Mouse (Mus musculus) forebrain, embryonic 10.5 days (tissue): ENCODE measurements at regions not wholly inside any gene's neighbourhood (a gene's known extent, or its start where the extent isn't known, plus 50 kb on each side); places are given as distances from the start of the nearest gene placed in this dataset.
"Not testable (repeated sequence)": the region's sequence is repeated elsewhere in the genome, so short reads cannot be mapped to it uniquely, and the experiment has no call there.

Experiments
- DNase-seq: peaks from one replicate; pipeline ENCODE4 v3.0.0-alpha.2; 2017; ENCODE audit warnings: low spot score; ENCODE audit errors: extremely low spot score
- H3K27ac ChIP-seq: fragments of 300-500 bp; sonication (generic); 2 replicates; pipeline ENCODE4 v1.5.1; 2016; ENCODE audit warnings: mild to moderate bottlenecking
- H3K27me3 ChIP-seq: fragments of 300-500 bp; sonication (generic); 2 replicates; pipeline ENCODE4 v1.6.1; 2016; ENCODE audit warnings: mild to moderate bottlenecking; ENCODE audit not compliant: poor library complexity, severe bottlenecking
- H3K36me3 ChIP-seq: fragments of 300-500 bp; sonication (generic); replicated peaks from 2 replicates; pipeline ENCODE4 v1.6.1; 2016; ENCODE audit warnings: mild to moderate bottlenecking, moderate library complexity
- H3K4me1 ChIP-seq: fragments of 300-500 bp; sonication (generic); 2 replicates; pipeline ENCODE4 v1.6.1; 2016
- H3K4me3 ChIP-seq: fragments of 300-500 bp; sonication (generic); 2 replicates; pipeline ENCODE4 v1.5.1; 2016; ENCODE audit warnings: mild to moderate bottlenecking, moderate library complexity
- H3K9me3 ChIP-seq: fragments of 300-500 bp; sonication (generic); 2 replicates; pipeline ENCODE4 v1.6.1; 2016; ENCODE audit warnings: mild to moderate bottlenecking, moderate library complexity
- WGBS: fragments of 180-500 bp; shearing (Covaris S2); methylation state at CpG from one replicate; pipeline ENCODE4 v1.1.7; 2016; 5-methylcytosine and 5-hydroxymethylcytosine counted together

DNA sequence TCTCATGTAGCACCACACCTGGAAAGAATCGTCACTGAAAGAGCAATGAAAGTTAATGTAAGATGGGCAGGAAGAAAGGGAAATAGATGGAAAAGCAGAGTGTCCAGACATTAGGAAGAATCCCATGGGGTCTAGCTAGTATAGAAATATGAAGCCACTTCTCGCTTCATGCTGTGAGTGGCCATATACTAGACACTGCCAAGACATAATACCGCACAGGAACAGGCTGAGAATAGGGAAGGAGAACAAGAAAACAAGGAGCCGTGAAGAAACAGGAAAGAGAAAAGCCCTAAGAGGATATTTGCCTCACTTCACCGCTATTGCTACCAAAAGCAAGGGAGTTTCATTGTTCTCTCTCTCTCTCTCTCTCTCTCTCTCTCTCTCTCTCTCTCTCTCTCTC is 171.4 kb downstream of the Kctd12 start:
- no peak overlapping the region for H3K4me3 ChIP-seq
- no peaks in the 10 kb centered on the region for H3K27me3 ChIP-seq
- no peaks in the 10 kb centered on the region for H3K36me3 ChIP-seq
- H3K4me1 ChIP-seq, result no peaks in the 10 kb centered on the region
- H3K27ac ChIP-seq, result no peak overlapping the region
- 78% methylated on average over 5 of the region's 5 CpGs for WGBS
- DNase-seq, result no peak
- H3K9me3 ChIP-seq, result no peaks in the 10 kb centered on the region

DNA sequence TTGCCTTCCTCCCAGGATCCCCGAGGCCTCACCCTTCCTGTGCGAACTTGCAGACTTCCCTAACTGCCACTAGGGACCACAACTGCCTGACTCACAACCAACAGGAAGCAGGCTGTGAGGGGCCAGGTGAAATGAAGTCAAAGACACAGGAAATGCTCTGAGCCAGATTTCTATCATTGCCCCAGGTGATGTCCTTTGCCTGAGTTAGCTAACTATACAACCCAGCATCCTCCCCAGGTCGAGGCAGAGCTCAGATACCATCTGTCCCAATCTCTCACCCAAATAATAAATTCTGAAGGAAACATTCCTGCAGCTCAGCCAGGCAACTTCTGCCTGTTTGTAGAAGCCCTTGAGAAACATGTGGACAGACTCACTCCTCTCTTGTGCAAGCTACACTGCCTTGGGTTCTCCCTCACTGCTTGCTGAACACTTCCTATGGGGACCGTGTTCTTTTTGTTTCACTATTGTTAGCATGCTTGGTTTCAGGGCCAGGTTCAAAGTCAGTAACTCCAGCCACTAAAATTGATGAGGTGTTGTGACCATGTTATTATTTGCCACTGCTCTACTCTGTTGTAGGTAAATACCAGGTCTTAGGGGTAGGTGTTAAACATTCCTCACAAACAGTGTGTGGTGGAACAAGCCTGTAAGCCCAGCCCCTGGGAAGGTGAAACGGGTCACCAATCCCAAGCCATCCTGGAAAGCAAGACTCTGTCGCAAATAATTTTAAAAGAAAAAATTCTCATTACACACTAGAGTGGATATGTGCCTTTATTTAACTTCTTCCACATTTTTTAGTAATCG is 172.1 kb downstream of the Kctd12 start:
- Histone ChIP-seq H3K9me3 (no peaks in the 10 kb centered on the region), H3K36me3 (no peaks in the 10 kb centered on the region), H3K4me1 (no peaks in the 10 kb centered on the region), H3K4me3 (no peak overlapping the region), H3K27ac (no peak overlapping the region), H3K27me3 (no peaks in the 10 kb centered on the region)
- 82% methylated on average over 7 of the region's 7 CpGs for WGBS
- DNase-seq, result no peak

DNA sequence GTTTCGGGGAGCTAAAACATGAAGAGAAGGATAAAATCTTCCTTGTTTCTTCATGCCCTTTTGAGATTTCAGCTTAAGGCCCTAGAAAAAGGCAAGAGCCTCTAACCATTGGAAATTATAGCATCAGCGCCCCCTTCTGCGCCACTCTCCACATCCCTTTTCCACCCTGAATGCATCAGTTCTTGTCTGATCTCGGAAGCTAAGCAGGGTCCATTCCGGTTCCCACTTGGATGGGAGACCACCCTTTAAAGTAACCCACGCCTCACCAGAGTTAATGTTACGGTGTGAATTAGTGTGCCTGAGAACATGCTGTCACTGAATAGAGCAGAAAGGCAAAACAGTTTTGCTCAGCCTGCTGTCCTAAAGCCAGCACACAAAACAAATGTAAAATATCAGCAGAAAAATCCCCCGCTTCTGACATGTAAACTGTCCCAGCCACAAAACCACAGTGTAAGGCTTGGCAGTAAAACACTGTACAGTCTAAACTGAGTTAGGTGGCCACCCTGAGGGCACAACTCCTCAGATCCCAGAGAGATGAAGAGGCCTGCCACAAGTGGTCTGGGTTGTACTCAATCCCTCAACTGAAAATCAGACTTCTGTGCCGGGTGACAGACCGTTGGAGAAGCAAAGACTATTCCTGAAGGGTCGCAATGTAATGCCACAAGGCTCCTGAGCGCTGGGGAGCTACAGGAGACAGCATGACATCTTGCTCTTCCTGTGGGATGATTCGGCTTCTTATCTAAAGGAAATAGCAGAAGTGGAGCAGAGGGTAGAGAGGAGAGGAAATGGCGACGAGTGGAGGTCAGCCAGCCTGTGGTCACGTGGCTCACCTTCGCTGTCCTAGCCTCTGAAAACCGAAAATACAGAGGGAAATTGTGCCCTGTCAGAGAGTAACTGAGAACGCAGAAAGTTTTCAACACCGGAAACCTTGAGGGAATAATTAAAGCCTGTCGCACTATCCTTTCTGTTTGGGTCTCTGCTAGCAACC is 176.2 kb downstream of the Kctd12 start:
- Histone ChIP-seq H3K36me3 (no peaks in the 10 kb centered on the region), H3K4me3 (no peak overlapping the region), H3K4me1 (no peaks in the 10 kb centered on the region), H3K27ac (no peak overlapping the region), H3K9me3 (no peaks in the 10 kb centered on the region), H3K27me3 (no peaks in the 10 kb centered on the region)
- peak; percentile 18 for DNase-seq
- WGBS, result 71% methylated on average over 21 of the region's 21 CpGs

DNA sequence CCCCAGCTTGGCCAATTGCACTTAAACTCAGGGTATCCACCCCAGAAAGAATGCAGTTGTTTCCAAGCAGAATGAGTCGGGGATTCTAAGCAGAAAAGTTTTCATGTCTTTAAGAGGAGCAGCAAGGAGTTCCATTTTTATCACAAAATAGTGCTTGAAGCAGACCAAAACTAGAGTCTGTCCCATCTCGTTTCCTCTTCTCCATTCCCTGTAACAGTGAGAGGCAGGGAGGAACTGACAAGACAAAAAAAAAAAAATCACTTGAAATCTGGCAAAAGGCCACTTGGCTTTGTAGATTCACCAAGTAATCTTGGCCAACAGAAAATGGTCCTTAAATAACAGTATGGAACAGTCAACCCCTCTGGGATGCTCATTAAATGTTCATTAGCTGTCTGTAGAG is 186.8 kb downstream of the Kctd12 start:
- 81% methylated on average over 2 of the region's 2 CpGs for WGBS
- peaks cover 7% of the 10 kb centered on the region for H3K4me1 ChIP-seq
- H3K9me3 ChIP-seq, result no peaks in the 10 kb centered on the region
- no peak overlapping the region for H3K27ac ChIP-seq
- no peak overlapping the region for H3K4me3 ChIP-seq
- no peak for DNase-seq
- no peaks in the 10 kb centered on the region for H3K27me3 ChIP-seq
- no peaks in the 10 kb centered on the region for H3K36me3 ChIP-seq

DNA sequence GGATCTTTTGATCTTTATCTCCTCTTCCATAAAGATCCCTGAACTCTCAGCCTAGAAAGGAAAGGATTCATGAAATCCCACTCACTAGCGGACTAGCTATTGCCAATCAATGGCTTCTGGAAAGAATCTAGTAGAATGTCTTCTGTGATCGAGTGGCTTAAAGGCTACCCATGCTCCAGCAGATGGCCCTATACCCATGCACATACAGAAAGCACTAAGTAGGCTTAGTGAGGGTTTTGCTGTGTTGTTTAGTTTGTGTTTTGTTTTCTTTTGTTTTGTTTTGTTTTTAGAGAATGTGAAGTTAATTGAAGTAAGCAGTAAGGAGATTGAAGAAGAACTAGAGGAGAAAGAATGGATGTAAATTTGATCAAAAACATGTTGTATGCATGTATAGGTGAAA is 187.5 kb downstream of the Kctd12 start:
- no peaks in the 10 kb centered on the region for H3K27me3 ChIP-seq
- peaks cover 7% of the 10 kb centered on the region for H3K4me1 ChIP-seq
- H3K4me3 ChIP-seq, result no peak overlapping the region
- H3K36me3 ChIP-seq, result no peaks in the 10 kb centered on the region
- no peak for DNase-seq
- no peak overlapping the region for H3K27ac ChIP-seq
- H3K9me3 ChIP-seq, result no peaks in the 10 kb centered on the region
- WGBS, result 90% methylated on average over 2 of the region's 2 CpGs

DNA sequence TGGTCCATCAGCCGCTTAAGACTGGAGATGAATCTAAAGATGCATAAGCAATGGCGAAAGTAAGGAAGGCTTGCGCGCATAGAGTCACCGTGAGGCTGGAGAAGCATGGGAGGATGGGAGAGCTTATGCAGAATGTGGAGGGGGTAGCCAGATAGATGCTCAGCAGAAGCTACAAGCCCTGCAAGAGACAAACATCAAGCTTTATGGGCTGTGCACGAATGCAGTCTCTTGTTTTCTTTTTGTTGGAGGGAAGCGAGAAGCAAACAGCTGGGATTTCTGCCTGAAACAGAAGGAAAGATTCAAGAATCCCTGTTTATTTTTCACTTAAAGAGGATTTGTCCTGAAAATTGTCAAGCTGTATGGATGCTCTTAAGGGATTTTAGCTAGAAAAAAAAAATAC is 188.7 kb downstream of the Kctd12 start:
- H3K36me3 ChIP-seq, result no peaks in the 10 kb centered on the region
- no peaks in the 10 kb centered on the region for H3K27me3 ChIP-seq
- no peak overlapping the region for H3K4me3 ChIP-seq
- no peak overlapping the region for H3K27ac ChIP-seq
- peaks cover 7% of the 10 kb centered on the region for H3K4me1 ChIP-seq
- H3K9me3 ChIP-seq, result no peaks in the 10 kb centered on the region
- 89% methylated on average over 7 of the region's 7 CpGs for WGBS
- no peak for DNase-seq

DNA sequence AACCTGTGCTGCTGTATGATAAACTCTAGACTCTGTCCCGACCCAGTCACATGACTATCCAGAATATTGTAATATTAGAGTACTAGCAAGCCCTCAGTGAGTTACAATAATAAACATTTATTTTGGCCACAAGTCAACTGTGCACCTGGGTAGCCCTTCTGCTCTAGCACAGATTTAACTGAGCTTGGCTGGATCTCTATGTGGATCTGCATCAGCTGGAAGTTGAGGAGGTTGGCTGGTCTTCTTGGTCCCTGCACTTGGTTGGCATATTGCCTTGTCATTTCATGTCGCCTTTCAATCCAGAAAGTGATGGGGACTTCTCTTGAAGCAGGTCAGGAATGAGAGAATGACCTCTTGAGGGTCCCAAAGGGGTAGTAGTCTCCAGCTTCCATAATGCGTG is 191.5 kb downstream of the Kctd12 start:
- WGBS, result 91% methylated on average over 3 of the region's 3 CpGs
- no peak overlapping the region for H3K27ac ChIP-seq
- no peak for DNase-seq
- H3K9me3 ChIP-seq, result no peaks in the 10 kb centered on the region
- H3K36me3 ChIP-seq, result no peaks in the 10 kb centered on the region
- no peaks in the 10 kb centered on the region for H3K27me3 ChIP-seq
- no peak overlapping the region for H3K4me3 ChIP-seq
- no peaks in the 10 kb centered on the region for H3K4me1 ChIP-seq

DNA sequence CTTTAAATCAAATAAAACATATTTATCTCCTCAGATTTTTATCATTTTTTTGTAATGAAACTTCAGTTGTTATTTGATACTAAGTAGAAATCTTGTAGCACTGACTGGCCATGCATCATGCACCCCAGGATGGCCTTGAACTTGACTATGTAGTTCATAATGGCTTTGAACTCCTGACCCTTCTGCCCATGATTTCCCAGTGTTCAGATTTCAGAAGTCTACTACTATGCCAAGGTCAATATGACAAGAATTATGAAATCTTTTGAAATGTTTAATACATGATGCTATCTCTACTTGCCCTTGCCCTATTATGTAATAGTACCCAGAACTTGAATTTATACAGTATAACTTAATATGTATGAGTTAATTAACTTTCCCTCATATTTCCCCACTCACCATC is 200.2 kb downstream of the Kctd12 start:
- no peaks in the 10 kb centered on the region for H3K27me3 ChIP-seq
- H3K4me1 ChIP-seq, result no peaks in the 10 kb centered on the region
- no peaks in the 10 kb centered on the region for H3K9me3 ChIP-seq
- H3K4me3 ChIP-seq, result no peak overlapping the region
- DNase-seq, result no peak
- no peaks in the 10 kb centered on the region for H3K36me3 ChIP-seq
- no peak overlapping the region for H3K27ac ChIP-seq

DNA sequence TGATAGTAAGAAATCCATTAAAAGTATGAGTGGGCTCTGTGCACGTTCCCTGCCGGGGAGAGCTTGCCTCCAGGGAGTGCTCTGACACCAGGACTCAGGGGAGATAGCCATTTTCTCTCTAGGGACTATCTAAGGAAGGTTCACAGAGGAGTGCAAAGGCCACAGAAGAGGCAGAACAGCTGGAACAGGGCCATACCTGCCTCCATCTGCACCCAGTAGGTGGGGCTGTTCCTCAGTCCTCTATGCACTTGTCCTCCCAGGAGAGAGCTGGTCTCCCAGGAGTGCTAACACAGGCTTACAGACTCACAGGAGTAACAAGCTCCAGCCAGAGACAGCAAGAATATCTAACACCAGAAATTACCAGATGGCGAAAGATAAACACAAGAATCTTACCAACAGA is 212.7 kb downstream of the Kctd12 start:
- Histone ChIP-seq H3K36me3 (no peaks in the 10 kb centered on the region), H3K27me3 (no peaks in the 10 kb centered on the region), H3K4me3 (no peak overlapping the region), H3K4me1 (no peaks in the 10 kb centered on the region), H3K9me3 (no peaks in the 10 kb centered on the region), H3K27ac (no peak overlapping the region)
- 80% methylated on average over 3 of the region's 3 CpGs for WGBS
- DNase-seq, result no peak

DNA sequence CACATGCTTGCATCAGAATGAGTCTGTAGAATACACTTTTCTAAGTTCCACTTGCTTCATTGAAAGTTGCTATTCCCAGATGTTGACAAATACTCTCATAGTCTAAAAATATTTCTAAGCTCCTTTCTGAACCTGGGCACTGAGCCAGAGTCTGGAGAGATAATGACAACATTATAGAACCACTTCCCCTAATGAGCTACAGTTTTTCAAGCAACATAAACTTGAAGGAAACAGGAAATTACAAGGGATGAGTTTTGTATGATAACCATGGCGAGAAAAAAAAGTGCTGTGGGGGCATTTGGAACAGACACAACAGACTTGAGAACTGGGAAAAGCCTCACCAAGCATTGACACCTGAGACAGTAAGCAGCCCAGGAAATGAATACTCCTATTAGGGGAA is 233.8 kb downstream of the Kctd12 start:
- H3K27me3 ChIP-seq, result no peaks in the 10 kb centered on the region
- H3K9me3 ChIP-seq, result no peaks in the 10 kb centered on the region
- 78% methylated on average over 1 of the region's 1 CpGs for WGBS
- H3K36me3 ChIP-seq, result no peaks in the 10 kb centered on the region
- no peak overlapping the region for H3K27ac ChIP-seq
- H3K4me1 ChIP-seq, result no peaks in the 10 kb centered on the region
- H3K4me3 ChIP-seq, result no peak overlapping the region
- DNase-seq, result no peak

DNA sequence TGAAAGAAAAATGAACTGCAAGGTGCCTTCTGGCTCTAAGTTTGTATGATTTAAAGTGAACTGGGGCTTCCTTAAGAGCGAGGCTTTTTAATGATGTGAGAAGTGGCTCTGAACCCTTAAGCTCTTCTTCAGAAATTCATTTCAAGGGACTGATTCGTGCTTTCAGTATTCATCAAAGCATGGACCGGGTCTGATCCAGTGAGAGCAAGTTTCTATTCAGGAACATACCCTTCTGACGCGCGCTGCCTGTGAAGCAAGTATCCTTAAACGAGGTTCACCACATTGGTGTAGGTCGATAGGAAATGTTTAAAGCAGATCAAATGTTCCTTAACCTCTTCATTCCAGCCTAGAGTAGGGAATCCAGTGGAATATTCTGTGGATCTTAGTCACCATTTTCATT is 240.1 kb downstream of the Kctd12 start:
- Histone ChIP-seq H3K27me3 (no peaks in the 10 kb centered on the region), H3K36me3 (no peaks in the 10 kb centered on the region), H3K4me1 (no peaks in the 10 kb centered on the region), H3K9me3 (no peaks in the 10 kb centered on the region), H3K4me3 (no peak overlapping the region), H3K27ac (no peak overlapping the region)
- DNase-seq, result no peak
- 86% methylated on average over 8 of the region's 8 CpGs for WGBS

DNA sequence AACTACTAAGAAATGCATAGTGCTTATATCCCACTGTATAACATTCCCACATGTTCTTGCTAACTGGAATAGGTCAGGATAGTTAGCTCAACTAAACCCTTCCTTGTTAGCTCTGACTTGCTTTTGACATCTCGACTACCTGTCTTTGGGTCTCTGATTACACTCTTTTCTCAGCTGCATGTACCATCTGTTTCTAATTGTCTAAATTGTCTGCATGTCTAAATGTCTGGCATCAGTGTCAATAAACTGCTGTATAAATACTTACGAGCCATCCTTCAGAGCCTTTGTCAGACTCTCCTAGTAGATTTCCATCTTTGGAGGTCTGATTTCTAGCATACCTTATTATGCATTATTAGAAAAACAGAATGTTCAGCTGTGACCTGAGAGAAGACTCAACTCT is 245.8 kb downstream of the Kctd12 start:
- Histone ChIP-seq H3K9me3 (no peaks in the 10 kb centered on the region), H3K27me3 (no peaks in the 10 kb centered on the region), H3K27ac (no peak overlapping the region), H3K4me3 (no peak overlapping the region), H3K36me3 (no peaks in the 10 kb centered on the region), H3K4me1 (no peaks in the 10 kb centered on the region)
- no peak for DNase-seq
- WGBS, result 62% methylated on average over 2 of the region's 2 CpGs

DNA sequence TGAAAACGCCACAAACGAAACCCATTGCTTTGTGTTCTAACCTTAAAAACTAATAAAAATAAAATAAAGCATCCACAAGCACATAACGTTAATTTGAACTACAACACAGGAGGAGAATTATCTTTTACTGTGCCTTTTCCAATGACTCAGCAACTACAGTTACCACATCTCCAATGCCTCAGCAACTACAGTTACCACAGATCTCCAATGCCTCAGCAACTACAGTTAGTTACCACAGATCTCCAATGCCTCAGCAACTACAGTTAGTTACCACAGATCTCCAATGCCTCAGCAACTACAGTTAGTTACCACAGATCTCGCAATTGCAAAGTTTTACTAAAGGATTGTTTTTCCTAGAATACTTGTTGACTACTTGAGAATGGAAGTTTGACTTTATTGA is 248.7 kb downstream of the Kctd12 start:
- not testable (repeated sequence) for H3K36me3 ChIP-seq, DNase-seq, H3K27ac ChIP-seq, H3K4me3 ChIP-seq, H3K4me1 ChIP-seq, H3K9me3 ChIP-seq, H3K27me3 ChIP-seq
- WGBS, result 89% methylated on average over 4 of the region's 4 CpGs
